Mouse (Mus musculus) cerebellum, adult 8-10 months (tissue): Measurements from ENCODE around the gene Slc7a11.

ENCODE experiments used
- DNase-seq: peaks from one replicate; pipeline ENCODE4 v3.0.0; 2022

Gene Slc7a11

GRCm38 (mm10) chr3:50121001-50121400 is 322.4 kb downstream of the Slc7a11 start:
- no peak for DNase-seq

- no peak for DNase-seq
Measured at GRCm38 (mm10) chr3:50116266-50116665, 327.1 kb downstream of the Slc7a11 start.

GRCm38 (mm10) chr3:50105509-50105908 is 337.9 kb downstream of the Slc7a11 start:
- DNase-seq = no peak

- DNase-seq = no peak
Measured at GRCm38 (mm10) chr3:50094404-50095092, 348.9 kb downstream of the Slc7a11 start.

- peak; percentile 6 for DNase-seq
Measured at GRCm38 (mm10) chr3:50076979-50077378, 366.4 kb downstream of the Slc7a11 start.

- DNase-seq = no peak
Measured at GRCm38 (mm10) chr3:50063396-50063795, 380.0 kb downstream of the Slc7a11 start.

- DNase-seq = no peak
Measured at GRCm38 (mm10) chr3:50044666-50045065, 398.7 kb downstream of the Slc7a11 start.

- DNase-seq = no peak
Measured at GRCm38 (mm10) chr3:50044160-50044559, 399.3 kb downstream of the Slc7a11 start.

- no peak for DNase-seq
Measured at GRCm38 (mm10) chr3:50041141-50041540, 402.3 kb downstream of the Slc7a11 start.

- DNase-seq = no peak
Measured at GRCm38 (mm10) chr3:50035875-50036528, 407.4 kb downstream of the Slc7a11 start.

- no peak for DNase-seq
Measured at GRCm38 (mm10) chr3:50033325-50033724, 410.1 kb downstream of the Slc7a11 start.

GRCm38 (mm10) chr3:50026039-50026438 is 417.4 kb downstream of the Slc7a11 start:
- DNase-seq = no peak

- DNase-seq = no peak
Measured at GRCm38 (mm10) chr3:50014396-50014795, 429.0 kb downstream of the Slc7a11 start.

GRCm38 (mm10) chr3:50012012-50012411 is 431.4 kb downstream of the Slc7a11 start:
- DNase-seq = no peak

- no peak for DNase-seq
Measured at GRCm38 (mm10) chr3:50003970-50004683, 439.3 kb downstream of the Slc7a11 start.

GRCm38 (mm10) chr3:50002067-50002466 is 441.3 kb downstream of the Slc7a11 start:
- no peak for DNase-seq

GRCm38 (mm10) chr3:50001635-50002034 is 441.8 kb downstream of the Slc7a11 start:
- DNase-seq = no peak

- no peak for DNase-seq
Measured at GRCm38 (mm10) chr3:49992891-49993290, 450.5 kb downstream of the Slc7a11 start.

GRCm38 (mm10) chr3:49987236-49987635 is 456.2 kb downstream of the Slc7a11 start:
- DNase-seq = no peak

- no peak for DNase-seq
Measured at GRCm38 (mm10) chr3:49984795-49985194, 458.6 kb downstream of the Slc7a11 start.

- no peak for DNase-seq
Measured at GRCm38 (mm10) chr3:49983429-49984268, 459.8 kb downstream of the Slc7a11 start.

- DNase-seq = no peak
Measured at GRCm38 (mm10) chr3:49973994-49974393, 469.4 kb downstream of the Slc7a11 start.

- no peak for DNase-seq
Measured at GRCm38 (mm10) chr3:49965569-49965968, 477.8 kb downstream of the Slc7a11 start.
